Mouse (Mus musculus): Measurements from ENCODE around the gene Ppp6r2.
A peak's percentile ranks its signal among the peaks of the same experiment; 100 is the strongest.

Gene Ppp6r2

DNA sequence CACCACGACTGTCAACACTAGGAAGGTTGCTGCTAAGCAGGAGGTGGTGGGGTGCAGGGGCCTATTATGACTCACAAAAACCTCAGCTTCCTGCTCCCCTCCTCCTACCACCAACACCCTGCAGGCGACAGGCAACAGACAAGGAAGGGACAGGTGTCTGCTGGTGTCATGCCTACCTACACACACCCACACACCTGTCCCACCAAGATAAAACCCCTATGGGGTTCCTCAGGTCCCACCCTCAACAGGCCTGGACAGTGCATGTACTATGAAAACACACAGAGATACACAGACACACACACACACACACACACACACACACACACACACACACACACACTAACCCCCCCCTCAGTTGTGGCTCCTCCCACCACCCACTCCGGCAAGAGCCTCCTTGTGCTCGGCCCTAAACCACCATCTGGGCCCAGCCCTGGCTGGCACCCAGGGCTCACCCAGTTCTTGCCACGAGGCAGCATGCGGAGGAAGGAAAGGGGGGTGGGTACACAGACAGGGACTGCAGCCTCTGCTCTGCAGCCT is 98.7 kb downstream of the Ppp6r2 start:
- no peak for DNase-seq (ENCODE audit: low read depth, low spot score)

DNA sequence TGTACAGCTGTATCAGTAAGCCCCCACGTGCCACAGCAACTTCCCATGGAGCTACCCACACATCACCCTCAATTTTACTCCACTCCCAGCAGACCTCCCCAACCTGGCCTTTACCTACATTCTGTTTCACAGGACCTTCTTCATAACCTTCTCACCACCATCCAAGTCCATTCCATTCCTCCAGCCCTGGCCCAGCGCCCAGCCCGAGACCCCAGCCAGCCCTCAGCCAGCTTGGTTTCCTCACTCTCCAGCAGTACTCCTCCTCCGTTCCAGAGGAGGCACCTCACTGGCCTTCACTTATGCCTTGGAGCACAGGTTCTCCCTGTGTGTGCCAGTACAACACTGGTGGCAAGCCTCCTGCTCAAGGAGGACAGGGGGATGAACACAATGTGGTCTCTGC is 102.0 kb downstream of the Ppp6r2 start:
- no peak for DNase-seq (ENCODE audit: low read depth, low spot score)

DNA sequence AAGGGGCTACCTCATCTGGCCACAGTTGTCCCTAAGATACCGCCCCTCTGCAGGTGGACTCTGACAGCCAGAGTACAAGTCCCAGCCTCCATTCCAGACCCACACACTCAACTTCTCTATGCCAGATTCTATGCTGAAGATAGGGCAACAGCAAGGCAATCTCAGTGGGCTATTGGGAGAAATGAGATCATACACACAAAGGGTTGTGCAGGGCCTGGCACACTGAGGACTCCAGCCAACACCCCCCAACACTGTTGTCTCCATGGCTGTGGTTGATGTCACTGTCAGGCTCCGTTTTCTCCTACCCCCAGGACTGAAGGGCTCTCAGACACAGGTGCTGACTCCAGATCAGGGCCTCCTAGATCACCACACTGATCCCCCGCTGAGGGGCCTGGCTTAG is 102.8 kb downstream of the Ppp6r2 start:
- no peak for DNase-seq (ENCODE audit: low read depth, low spot score)

DNA sequence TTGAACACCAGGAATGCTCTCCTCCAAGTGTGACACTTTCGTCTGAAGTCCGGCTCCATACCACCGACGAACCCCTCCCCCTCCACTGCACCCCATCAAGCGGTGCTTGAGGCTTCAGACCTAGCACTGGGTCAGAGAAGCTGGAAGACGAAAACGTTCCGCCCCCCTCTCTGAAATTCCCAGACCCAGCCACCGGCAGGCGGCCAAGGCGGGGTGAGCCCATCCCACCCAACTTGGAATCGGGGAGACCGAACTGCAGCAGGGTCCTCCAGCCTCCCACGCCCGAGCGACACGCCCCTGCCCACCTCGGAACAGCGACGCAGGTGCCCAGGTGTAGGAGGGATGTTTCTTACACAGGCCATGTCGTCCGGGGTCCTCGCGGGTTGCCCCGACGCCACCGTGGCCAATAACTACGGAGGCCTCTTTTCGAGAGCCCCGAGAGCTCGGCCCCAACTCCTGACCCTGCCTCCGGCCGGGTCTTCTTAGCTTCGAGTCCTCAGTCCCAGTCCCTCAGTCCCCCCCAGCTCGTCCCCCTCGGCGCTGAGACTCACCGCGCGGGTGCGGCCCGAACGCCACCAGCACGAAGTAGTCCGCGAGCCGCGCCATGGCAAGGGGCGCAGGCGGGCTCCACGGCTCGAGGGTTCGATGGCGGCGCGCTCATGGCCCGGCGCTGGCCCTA is 103.3 kb downstream of the Ppp6r2 start:
- DNase-seq (ENCODE audit: low read depth, low spot score) = peak; percentile 6

DNA sequence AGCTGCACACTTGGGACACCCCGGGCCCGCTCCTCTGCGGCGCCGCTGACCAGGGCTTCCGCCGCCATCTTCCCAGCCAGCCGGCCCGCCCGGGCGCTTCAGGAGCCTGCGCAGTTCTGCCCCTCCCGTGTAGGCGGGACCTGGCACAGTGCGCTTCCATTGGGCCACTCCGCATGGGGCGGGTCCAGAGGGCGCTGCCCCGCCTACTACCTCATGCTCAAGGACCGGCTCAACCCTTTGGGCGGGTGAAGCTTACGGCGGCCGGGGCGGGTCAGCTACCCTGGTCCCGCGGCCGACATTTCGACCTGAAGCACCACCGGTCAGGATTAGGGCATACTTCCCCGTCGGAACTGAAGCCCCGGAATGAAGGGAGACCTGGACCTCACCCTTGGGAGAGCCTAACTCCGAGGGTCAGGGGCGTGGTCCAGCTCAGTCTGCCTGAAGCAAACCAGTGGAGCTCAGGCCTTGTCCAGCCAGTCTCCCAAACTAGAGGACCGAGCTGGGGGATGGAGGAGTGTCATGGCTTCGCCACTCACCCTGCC is 103.9 kb downstream of the Ppp6r2 start, which contains the start of gene Sbf1:
Sbf1 (minus strand) TSS at position 122 of the 542 bp plus-strand sequence.
- DNase-seq (ENCODE audit: low read depth, low spot score) = peak; percentile 94

DNA sequence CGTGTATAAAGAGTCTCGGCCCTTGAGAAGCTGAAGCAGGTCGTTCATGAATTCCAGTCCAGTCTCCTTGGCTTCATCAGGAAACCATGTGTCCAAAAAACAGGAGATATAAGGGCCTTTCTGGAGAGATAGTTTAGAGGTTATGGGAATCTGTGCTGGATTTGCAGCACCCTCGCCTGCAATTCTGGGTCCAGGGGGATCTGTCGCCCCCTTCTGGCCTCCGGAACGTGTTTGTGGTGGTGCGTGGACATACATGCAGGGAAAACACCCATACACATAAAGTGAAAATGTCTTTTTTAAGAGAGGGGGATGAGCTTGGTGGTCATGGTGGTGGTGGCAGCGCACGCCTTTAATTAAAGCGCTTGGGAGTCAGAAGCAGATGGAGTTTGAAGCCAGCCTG is 104.8 kb downstream of the Ppp6r2 start:
- no peak for DNase-seq (ENCODE audit: low read depth, low spot score)

DNA sequence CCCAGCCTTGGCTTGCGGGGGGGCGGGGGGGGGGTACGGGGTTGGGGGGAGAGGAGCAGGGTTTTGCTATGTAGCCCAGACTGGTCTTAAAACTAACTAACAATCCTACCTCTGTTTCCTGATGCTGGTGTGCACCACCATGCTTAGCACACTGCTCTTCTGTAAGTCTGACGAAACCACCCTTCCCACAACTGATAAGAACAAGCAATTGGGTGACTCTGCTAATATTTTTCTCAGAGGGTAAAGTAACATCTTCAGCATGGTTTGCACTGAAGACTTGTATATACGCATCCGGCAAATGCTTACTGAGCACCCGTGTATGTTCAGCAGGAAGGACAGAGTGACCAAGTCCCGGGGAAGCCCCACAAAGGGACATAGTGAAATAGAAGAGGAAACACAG is 109.9 kb downstream of the Ppp6r2 start:
- DNase-seq (ENCODE audit: low read depth, low spot score) = no peak

DNA sequence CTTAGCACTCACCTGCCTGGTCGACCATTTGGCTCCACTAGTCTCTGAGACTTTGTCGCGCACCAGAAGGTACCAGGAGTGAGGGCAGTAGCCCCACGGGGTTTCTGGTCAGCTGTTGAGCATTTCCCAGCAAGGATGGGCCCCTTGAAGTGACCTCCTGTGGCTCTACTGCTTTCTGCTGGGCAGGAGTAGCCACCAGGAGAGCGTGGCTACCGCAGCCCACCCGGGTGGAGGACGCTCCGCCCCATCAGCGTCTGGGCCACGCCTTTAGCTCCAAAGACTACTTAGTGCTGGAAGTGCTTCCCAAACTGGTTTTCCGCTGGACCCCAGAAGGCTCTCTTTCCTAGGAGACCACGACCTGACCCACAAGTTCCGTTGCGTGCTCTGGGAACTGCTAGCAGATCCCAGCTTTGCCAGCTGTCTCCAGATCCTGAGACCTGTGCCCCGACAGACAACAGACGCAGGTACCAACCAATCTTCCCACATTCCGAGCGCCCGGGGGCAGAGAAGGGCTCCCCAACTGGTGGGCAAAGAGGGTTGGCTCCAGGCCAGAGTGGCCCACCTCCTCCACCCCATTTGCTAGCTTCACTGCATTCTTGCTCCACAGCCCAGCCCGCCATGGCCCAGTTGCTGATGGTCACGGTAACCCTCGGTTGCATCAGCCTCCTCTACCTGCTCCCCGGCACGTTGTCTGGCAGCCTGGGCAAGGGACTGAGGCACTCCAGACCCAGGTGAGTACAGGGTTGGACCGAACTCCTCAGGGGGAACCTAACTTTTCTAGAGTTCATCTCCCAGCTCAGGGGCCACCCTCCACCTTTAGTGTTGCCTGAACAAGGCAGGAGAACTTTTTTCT is 111.5 kb downstream of the Ppp6r2 start, which contains the start of gene Adm2:
Adm2 (plus strand) TSS at position 51 of the 853 bp plus-strand sequence.
- DNase-seq (ENCODE audit: low read depth, low spot score) = no peak

DNA sequence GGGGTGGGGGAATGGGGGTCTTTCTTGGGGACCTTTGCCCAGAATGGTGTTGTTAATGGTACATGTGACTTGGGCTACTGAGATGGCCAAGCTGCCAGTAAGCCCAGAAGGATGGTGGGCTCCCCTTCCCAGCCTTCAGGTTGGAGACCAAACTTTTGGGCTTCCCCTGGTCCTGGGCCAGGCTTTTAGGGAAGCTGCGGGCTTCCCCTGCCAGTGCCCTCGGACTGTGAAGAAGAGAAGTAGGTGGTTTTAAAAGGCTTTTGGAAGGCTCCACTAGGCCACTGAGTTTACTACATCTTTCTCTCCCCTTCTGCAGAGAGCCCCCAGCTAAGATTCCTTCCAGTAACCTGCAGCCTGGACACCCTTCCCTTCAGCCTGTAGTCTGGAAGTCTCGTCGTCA is 112.3 kb downstream of the Ppp6r2 start:
- no peak for DNase-seq (ENCODE audit: low read depth, low spot score)

DNA sequence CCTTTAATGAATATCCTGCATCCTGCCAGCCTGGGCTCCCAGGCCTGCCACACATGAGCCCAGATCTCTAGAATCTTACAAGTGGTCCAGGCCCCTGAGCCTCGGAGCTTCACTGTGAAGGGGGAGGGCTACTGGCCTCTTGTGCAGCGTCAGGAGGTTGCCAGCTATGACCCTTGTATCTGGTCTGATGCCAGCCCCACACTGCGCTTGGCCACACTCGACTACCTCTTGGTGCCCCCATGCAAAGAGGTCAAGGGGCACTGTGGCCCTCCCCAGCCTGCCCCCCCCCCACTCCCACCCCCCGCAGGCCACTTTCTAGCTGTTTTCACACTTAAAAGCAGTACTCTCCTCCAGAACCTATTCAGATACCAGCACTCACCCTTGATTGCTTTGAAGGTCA is 115.1 kb downstream of the Ppp6r2 start:
- DNase-seq (ENCODE audit: low read depth, low spot score) = no peak

DNA sequence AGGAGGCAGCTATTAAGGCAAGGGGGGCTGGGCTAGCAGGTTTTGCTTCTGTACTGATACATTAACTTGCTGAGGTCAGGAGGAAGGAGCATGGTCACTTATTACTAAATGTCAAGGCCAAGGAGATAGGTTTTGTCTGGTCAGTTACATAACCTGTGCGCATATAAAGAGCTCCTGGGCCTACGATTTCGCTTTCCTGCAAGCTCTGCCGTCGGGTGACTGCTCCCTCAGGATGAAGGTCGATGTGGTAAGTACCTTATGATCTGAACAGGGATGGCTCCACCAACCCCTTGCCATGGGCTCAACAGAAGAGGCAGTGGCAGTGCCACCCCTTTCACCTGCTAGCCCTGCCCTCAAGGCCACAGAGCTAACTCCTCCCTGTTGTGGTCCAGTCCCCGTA is 122.9 kb downstream of the Ppp6r2 start, which contains the start of gene Miox:
Miox (plus strand) TSS at position 128 of the 400 bp plus-strand sequence.
- DNase-seq (ENCODE audit: low read depth, low spot score) = no peak

DNA sequence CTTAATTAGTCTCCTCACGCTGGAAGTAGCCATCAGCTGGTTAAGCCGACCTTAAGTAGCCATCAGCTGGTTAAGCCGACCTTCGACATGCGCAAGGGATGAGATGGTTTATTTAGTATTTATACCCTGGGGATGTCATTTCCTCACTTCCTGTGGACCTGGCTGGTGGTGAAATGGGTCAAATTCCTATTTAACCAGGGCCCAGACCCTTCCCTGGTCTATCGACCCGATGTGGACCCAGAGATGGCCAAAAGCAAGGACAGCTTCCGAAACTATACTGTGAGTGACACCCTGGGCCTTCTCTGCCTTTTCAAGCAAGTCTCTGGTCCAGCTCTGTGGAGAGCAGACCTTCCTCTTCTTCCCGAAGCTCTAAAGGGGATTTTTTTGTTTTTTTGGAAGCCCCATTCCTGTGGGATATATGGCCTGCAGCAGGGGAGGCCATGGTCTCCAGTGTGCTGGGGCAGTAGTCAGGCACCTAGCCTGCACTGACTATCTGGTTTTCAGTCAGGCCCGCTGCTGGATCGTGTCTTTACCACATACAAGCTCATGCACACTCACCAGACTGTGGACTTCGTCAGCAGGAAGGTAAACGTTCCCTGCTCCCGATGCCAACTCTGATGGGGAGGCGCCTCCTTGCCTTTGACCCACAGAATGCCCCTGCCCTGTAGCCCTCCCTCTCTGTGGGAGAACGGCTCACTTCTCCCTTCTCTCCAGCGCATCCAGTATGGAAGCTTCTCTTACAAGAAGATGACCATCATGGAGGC is 123.6 kb downstream of the Ppp6r2 start:
- DNase-seq (ENCODE audit: low read depth, low spot score) = peak; percentile 23

DNA sequence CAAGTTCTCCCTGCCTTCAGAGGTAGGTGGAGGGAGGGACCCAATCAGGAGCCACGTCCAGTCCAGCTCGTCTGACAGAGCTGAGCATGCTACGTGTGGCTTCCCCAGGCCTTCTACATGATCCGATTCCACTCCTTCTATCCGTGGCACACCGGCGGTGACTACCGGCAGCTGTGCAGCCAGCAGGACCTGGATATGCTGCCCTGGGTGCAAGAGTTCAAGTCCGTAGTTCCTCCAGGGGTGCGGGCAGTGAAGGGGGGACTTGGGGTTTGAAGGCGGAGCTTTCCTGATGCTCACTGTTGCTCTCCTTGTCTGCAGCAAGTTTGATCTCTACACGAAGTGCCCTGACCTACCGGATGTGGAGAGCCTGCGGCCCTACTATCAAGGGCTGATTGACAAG is 125.1 kb downstream of the Ppp6r2 start:
- DNase-seq (ENCODE audit: low read depth, low spot score) = no peak
